Mouse (Mus musculus): ENCODE measurements around the gene Krt42.
A peak's percentile ranks its signal among the peaks of the same experiment; 100 is the strongest.

Krt42 gene

DNA sequence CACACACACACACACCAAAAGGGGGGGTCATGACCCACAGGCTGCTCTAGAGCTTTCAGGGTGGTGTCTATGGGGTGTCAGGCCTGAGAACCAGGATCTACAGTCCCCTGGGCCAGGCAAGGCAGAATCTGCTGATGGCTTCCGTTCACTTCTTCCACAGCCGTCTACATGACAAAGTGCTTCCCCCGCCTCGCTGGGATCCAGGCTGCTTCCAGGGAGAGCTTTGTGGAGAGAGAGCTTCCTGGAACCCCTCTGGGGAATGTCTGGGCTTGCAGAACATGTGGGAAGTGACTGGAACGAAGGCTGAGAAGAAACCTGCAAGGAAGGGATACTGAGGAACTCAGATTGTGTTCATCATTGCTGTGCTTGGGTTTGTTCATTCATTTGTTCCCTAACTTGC is 9.1 kb upstream of the Krt42 start:
- no peak for DNase-seq (ENCODE audit: low spot score in 2 of 2)

DNA sequence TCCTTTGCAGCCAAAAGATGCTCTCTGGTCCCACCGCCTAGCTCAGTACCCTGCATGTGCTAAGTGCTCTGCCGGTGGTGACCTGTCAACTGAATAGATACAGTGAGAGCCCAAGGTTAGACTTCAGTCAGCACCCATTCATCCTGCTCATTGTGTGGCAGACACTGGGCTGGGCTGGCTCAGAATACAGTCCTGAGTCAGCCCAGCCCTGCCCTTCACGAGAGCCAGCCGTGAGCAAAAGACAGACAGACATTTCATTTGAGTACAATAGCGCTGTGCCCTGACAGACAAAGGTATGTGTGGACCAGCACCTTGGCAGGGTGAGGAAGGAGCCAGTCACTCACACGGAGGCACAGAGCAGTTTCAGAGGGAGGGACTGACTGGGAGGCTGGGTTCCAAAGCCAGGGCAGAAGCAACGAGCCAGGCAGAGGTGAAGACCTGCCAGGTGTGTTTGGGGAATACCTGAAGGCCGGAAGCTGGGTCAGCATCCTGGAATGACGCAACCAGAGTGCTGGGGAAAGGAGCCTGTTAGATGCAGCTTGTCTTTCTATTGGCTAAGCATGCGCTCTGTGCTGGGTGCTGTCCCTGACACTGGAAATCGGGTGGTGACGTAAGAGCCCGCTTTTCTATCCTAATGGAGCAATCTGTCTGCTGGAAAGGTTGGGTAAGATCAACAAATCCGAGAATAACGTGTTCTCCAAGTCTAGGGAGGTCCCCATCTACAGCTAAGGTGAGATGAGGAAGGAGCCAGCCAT is 8.2 kb upstream of the Krt42 start:
- no peak for DNase-seq (ENCODE audit: low spot score in 2 of 2)

DNA sequence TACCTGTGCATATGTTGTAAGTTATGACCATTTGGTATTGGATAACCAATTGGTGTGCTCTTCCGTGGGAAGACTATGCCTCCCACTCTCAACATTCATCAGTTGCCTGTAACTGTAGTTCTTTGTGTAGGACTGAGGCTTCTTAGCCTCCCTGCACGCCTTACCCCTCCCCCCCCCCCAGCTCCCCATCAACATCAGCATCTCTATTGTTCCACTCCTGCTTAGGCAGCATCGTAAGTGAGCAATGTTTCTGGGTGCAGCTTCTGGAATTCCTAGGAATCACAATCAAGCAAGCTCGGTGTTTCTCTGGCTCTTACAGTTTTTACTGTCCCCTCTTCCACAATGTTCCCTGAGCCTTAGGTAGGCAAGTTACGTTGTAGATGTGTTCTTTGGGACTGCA is 5.8 kb upstream of the Krt42 start:
- no peak for DNase-seq (ENCODE audit: low spot score in 2 of 2)

DNA sequence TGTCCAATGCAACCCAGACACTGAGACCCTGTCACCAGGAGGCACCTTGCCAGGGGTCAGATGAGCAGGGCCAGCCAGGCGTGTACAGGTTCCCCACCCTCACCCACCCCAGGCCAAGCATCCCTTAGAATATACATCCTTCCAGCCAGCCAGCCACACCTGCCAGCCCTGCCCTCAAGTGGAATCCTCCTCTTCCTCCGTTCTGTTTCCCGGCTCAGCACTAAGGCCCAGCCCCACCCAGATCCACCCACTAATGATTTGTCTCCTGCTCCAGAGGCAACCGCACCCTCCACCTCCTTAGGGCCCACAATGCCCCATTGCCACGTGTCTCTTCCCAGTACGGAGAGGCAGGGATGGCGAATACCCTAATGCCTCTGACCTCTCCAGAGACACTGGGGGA is 5.0 kb upstream of the Krt42 start:
- DNase-seq (ENCODE audit: low spot score in 2 of 2), result no peak

DNA sequence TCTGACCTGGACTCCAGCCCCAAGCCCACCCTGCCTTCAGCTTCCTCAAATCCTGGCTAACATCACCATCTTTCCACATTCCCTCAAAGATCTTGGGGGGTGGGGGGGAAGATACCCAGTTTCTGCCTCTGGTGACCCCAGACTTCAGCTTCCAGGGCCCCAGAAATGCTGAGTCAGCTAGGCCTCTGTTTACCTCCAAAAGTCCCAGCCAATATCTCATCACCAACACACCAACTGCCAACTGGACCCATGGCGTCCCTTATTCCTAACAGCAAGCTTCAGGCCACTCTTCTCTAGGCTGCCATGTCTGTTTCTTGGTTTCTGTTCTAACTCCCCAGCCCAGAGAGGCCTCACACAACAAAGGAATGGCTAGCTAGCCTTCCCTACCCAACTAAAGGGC is 2.2 kb upstream of the Krt42 start:
- DNase-seq (ENCODE audit: low spot score in 2 of 2), result no peak

DNA sequence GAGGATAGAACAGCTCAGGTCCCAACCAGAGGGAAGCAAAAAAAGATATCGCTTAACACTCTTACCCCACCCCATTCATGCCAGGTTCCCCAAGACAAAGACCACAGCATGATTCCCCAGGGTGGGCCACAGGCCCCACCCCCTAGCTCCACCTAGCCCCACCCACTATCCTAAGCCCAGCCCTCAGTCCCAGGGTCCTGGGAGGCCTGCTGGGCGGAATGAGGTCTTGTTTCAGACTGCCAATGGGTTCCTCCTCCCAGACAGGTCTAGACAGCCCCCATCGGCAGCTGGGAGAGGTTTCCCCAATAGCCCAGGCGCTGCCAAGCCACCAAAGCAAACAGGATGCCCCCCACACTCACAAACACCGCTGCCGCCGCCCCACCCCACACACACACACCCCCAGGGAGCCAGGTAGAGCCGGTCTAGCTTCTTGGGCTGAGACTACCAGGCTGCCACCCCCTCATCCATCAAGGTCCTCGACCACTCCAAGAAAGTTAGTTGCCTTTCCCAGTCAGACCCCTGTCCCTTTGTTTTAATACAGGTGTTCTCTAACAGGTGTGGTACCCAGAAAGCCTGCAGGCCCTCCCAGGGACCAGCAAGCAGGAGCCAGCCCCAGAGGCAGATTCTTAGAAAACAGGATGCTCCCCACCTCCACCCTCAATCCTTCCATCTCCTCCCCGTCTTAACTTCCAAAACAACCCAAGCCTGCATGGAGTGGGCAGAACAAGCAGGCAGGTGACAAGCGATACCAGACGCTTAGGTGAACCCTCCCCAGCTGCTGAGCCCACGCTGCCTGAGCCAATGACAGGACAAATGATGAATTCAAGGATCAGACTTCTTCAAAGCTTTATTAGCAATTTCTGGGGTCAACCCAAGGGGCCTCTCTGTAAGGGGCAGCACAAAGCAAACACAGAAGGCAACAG is 7.4 kb downstream of the Krt42 start:
- no peak for DNase-seq (ENCODE audit: low spot score in 2 of 2)

DNA sequence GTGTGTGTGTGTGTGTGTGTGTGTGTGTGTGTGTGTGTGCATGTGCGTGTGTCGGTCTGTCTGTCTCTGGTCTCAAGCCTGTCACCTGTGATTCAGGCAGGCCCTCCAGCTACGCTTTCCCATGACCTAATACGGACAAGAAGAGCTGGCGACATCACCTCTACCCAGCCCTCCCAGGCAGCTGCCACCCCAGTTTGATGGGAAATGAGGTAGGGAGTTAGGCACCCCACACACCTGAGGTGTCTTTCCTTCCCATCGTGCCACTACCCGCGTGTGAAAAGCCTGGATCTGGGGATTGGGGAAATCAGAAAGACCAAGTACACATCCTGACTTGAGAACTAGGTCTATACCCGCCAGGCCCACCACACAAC is 8.5 kb downstream of the Krt42 start:
- no peak for DNase-seq (ENCODE audit: low spot score in 2 of 2)

DNA sequence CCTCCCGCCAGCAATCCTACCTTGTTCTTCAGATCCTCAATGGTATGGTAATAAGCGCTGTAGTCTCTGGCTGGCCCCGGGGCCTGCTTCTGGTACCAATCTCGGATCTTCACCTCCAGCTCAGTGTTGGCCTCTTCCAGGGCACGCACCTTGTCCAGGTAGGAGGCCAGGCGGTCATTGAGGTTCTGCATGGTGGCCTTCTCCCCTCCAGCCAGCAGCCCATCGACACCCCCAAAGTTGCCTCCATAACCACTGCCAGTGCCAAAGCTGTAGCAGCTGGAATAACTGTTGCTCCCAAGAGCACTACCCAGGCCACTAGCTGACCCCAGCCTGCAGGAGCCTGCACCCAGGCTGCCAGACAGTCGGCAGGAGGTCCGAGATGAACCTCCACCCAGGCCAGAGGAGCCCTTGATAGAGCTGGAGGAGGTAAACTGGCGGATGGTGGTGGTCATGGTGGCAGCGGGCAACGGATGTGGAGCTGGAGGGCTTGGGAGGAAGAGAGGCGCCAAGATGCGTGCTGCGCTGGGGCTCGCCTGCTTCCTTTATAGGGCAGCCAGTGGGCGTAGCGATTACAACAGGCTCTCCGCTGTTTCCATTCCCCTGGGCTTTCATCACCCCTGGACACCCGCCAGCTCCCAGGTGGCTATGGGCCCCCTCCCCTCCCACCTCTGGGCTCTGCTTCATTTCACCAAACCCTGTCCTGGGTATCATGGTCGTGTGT is 9.0 kb downstream of the Krt42 start, which contains the start of gene Krt17:
Gene Krt17 (minus strand): TSS at position 516 of the 721 bp plus-strand sequence.
- peak in 1 of 2 experiments; percentile 58 for DNase-seq (ENCODE audit: low spot score in 2 of 2)

DNA sequence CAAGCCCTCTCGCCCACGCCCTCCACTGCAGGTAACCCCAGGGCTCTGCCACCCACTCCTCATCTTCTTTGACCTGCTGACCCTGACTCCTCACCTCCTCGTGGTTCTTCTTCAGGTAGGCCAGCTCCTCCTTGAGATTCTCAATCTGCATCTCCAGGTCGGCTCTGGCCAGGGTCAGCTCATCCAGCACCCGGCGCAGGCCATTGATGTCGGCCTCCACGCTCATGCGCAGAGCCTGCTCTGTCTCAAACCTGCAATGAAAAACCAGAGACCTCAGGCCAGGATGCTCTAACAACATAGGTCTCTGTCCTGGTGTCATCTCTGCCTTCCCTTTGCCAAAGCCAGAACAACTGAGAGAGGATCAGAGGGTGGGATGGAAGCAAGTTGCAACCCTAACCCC is 10.6 kb downstream of the Krt42 start:
- DNase-seq (ENCODE audit: low spot score in 2 of 2), result peak in 1 of 2 experiments; percentile 53

DNA sequence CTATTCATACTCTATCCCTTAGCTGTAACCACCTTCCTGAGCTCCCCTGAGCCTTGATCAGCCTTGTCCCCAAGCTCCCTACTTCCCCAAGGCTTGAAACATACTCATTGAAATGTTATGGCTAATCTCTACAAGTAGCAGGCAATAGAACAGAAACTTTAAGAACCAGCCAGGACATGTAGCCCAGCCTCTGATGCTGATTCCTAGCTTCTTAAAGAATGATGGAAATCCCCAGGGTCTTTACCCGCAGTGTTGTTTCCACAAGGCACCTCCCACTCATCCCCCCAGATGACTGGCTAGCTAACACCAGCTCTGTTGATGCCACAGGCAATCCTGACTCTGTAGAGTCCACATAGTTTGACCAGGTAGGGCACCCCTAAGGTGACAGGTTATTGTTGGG is 11.7 kb downstream of the Krt42 start:
- DNase-seq (ENCODE audit: low spot score in 2 of 2), result no peak

DNA sequence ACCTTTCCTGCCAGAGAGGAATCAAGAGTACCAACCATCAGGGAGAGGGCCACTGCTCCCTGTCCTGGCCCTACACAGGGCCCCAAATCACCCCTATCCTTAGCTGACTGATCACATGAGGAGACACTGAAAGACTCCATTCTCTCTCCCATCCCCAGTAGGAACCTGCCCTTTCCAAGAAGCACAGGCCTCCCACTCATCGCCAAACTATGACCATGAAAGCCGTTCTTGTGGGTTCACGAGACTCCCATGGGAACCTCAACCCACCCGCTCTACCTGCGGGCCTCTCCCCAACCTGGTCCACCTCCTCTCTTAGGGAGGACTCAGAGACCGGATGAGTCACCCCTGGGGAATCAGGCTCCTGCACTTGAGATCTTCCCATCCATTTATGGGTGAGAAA is 14.2 kb downstream of the Krt42 start:
- DNase-seq (ENCODE audit: low spot score in 2 of 2), result no peak

DNA sequence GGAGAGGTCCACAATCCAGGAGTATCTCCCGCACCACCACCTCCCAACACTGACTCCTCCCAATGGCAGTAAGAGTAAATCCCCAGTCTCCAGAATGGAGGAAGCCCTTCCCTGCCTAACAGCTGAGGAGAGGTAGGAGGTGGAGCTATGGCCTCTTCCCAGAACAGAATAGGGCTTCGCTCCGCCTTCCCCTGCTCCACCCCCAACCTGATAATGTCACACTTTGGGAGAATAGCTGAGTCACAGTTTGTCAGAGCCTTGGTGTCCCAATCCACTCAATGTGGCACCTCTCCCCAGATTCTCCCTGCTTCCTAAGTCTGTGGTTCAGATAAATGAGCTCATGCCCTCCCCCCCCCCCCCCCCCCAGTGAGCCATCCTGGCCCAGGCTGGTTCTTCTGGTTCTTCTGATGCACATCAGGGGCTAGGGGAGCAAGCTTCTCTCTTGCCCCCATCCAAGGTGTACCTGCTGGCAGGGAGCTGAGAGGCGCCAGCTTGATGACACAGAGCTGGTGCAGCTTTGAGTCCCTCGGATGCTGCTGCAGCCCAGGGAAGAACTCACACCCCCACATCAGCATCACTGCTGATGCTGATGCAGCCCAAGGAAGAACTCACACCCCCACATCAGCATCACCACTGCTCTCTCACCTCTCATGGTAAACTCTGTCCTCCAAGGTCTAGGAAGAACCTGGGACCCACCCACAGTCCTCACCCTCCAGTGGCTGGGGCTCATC is 15.1 kb downstream of the Krt42 start:
- no peak for DNase-seq (ENCODE audit: low spot score in 2 of 2)

DNA sequence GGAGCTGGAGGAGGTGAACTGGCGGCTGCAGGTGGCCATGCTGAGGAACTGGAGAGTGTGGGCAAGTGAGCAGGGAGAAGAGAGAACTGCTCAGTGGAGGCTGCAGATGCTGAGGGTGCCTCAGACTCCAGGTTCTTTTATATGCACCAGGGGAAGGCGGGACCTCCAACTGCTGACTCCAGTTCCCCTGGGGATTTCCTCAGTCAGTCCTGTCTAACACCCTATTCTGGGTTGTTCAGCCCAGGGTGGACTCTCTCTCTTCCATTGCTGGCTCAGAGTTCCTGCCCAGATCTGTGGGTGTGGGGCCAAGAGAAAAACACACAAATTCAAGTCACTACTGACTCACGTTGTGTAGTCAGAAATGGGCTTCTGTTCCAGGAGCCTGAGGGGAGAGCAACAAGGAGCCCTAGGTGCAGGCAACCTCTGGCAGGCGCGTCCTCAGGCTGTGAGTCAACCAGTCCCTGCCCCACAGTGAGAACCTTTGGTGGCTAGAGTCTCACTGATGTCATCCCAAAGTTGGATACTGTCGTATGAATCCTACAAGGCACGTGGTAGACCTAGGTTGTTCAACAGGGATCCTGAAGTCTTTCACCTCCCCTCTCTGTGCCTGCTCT is 20.7 kb downstream of the Krt42 start, which contains the start of gene Krt16:
Gene Krt16 (minus strand): TSS at position 51 of the 614 bp plus-strand sequence.
- DNase-seq (ENCODE audit: low spot score in 2 of 2), result no peak

DNA sequence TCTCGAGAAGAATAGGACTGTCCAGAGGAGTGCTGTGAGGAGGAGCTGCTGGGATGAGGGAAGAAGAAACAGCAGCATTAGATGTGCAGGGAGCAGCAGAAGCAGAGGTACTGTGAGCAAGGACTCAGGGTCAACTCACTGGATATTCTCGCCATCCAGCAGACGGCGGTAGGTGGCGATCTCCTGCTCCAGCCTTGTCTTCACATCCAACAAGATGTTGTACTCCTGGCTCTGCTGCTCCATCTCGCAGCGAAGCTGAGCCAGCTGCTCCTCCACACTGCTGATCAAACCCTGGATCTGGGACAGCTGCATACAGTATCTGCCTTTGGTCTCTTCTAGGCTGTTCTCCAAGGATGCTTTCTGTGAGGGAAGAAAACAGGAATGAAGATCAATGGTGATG is 23.2 kb downstream of the Krt42 start:
- DNase-seq (ENCODE audit: low spot score in 2 of 2), result peak in 1 of 2 experiments; percentile 52

DNA sequence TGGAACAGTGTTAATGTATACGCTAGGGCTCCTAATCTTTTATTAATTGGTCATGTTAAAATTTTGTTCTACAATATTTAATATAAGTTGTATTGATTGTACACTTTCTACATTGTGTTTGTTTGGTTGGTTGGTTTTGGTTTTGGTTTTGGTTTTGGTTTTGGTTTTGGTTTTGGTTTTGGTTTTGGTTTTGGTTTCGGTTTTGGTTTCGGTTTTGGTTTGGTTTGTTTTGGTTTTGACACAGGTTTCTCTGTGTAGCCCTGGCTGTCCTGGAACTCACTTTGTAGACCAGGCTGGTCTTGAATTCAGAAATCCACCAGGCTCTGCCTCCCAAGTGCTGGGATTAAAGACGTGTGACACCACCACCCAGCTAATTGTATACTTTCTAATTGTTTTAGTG is 29.4 kb downstream of the Krt42 start:
- DNase-seq (ENCODE audit: low spot score in 2 of 2), result peak in 1 of 2 experiments; percentile 2

DNA sequence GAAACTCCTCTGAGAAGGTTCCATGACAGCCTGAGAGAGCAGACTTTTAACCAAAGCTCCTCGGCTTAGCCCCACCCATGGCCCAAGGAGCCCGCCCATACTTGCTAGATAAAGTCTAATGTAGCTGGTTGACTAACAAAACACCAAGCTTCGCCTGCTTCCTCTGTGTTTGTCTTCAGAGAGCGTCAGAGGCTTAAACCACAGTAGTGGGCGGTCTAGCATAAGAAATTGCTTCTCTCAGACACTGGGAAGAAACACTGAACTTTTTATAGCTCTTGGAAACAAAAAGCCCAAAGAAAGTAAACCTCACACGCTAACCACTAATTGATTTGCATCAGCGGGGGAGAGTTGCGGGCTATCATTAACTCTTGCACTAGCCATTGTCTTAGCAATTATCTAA is 47.9 kb downstream of the Krt42 start:
- no peak for DNase-seq (ENCODE audit: low spot score in 2 of 2)

DNA sequence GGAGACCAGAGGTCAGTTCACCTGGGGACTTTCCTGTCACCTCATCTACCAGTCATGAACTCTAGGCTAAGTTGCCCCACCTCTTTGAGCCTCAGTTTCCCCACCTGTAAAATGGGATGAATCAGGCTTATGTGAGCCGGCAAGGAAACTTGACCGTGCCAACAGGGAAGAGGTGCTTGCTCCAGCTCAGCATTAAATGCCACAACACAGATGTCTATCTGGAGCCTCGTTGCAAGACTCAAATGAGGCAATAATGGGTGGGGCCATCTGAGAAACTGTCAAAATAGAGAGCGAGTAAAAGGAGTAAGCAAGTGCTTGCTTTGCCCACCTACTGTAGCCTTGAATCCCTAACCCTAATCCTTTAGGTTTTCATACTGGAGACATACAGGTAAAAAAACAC is 50.4 kb downstream of the Krt42 start:
- DNase-seq (ENCODE audit: low spot score in 2 of 2), result no peak

All from spleen, postnatal 4 days (tissue).